Mouse (Mus musculus) heart, embryonic 10.5 days (tissue): ENCODE results near the gene Ccl2. TPM values are rescaled to one million over a fixed set of nuclear protein-coding genes. Genes with fewer than 3 reads are reported as not detected.
A peak's percentile ranks its signal among the peaks of the same experiment; 100 is the strongest.

ENCODE experiments used
- DNase-seq: peaks from one replicate; pipeline ENCODE4 v3.0.0-alpha.2; 2017; ENCODE audit warnings: low spot score
- H3K27ac ChIP-seq: fragments of 300-500 bp; sonication (generic); 2 replicates; pipeline ENCODE4 v1.5.1; 2016; ENCODE audit warnings: mild to moderate bottlenecking
- H3K27me3 ChIP-seq: fragments of 300-500 bp; sonication (generic); 2 replicates; pipeline ENCODE4 v1.6.1; 2016; ENCODE audit warnings: mild to moderate bottlenecking; ENCODE audit not compliant: poor library complexity, insufficient read depth, severe bottlenecking
- H3K36me3 ChIP-seq: fragments of 300-500 bp; sonication (generic); 2 replicates; pipeline ENCODE4 v1.6.1; 2016; ENCODE audit warnings: mild to moderate bottlenecking, moderate library complexity
- H3K4me1 ChIP-seq: fragments of 300-500 bp; sonication (generic); 2 replicates; pipeline ENCODE4 v1.6.1; 2016; ENCODE audit warnings: mild to moderate bottlenecking
- H3K4me3 ChIP-seq: fragments of 300-500 bp; sonication (generic); 2 replicates; pipeline ENCODE4 v1.5.1; 2016; ENCODE audit warnings: mild to moderate bottlenecking, moderate library complexity
- H3K9me3 ChIP-seq: fragments of 300-500 bp; sonication (generic); 2 replicates; pipeline ENCODE4 v1.6.1; 2016; ENCODE audit warnings: mild to moderate bottlenecking, moderate library complexity
- WGBS: fragments of 180-500 bp; shearing (Covaris S2); methylation state at CpG from one replicate; pipeline ENCODE4 v1.1.7; 2016; 5-methylcytosine and 5-hydroxymethylcytosine counted together
- polyA plus RNA-seq: library from polyadenylated mRNA; unstranded; fragments of >200 nt; fragmentation: Nextera tagmentation; extraction: Ambion mirVana; gene quantifications from 2 replicates; pipeline ENCODE4 v1.2.1, GENCODE M21; 2016

Gene Ccl2
- polyA plus RNA-seq, 1 experiment from 2014 or later: 6.7 TPM

GRCm38 (mm10) chr11:82045471-82045870 lies 10.1 kb downstream of the Ccl2 start, which contains the start of gene Ccl7:
Gene Ccl7, plus strand, starts transcription at chr11:82045712.
- Histone ChIP-seq H3K4me1 (no peaks in the 10 kb centered on the region), H3K4me3 (no peak within 1 kb of the TSS), H3K27ac (no peak within 1 kb of the TSS), H3K27me3 (no peaks in the 10 kb centered on the region), H3K9me3 (no peaks in the 10 kb centered on the region), H3K36me3 (no peaks in the 10 kb centered on the region)
- 77% methylated on average over 3 of the region's 3 CpGs for WGBS
- no peak for DNase-seq

GRCm38 (mm10) chr11:82047746-82048415 lies 12.5 kb downstream of the Ccl2 start:
- 34% methylated on average over 6 of the region's 6 CpGs for WGBS
- H3K9me3 ChIP-seq: no peaks in the 10 kb centered on the region
- no peak for DNase-seq
- H3K36me3 ChIP-seq: no peaks in the 10 kb centered on the region
- no peaks in the 10 kb centered on the region for H3K4me1 ChIP-seq
- no peak overlapping the region for H3K27ac ChIP-seq
- H3K27me3 ChIP-seq: no peaks in the 10 kb centered on the region
- H3K4me3 ChIP-seq: no peak overlapping the region

GRCm38 (mm10) chr11:82053849-82054248 lies 18.5 kb downstream of the Ccl2 start:
- 81% methylated on average over 7 of the region's 7 CpGs for WGBS
- H3K9me3 ChIP-seq: no peaks in the 10 kb centered on the region
- no peak for DNase-seq
- H3K27ac ChIP-seq: no peak overlapping the region
- H3K27me3 ChIP-seq: no peaks in the 10 kb centered on the region
- no peaks in the 10 kb centered on the region for H3K4me1 ChIP-seq
- H3K36me3 ChIP-seq: no peaks in the 10 kb centered on the region
- no peak overlapping the region for H3K4me3 ChIP-seq

GRCm38 (mm10) chr11:82057646-82058045 lies 22.3 kb downstream of the Ccl2 start, which contains the start of gene Ccl11:
Gene Ccl11, plus strand, starts transcription at chr11:82057823.
- H3K27me3 ChIP-seq: no peaks in the 10 kb centered on the region
- H3K9me3 ChIP-seq: no peaks in the 10 kb centered on the region
- no peak within 1 kb of the TSS for H3K27ac ChIP-seq
- DNase-seq: no peak
- no peaks in the 10 kb centered on the region for H3K4me1 ChIP-seq
- H3K4me3 ChIP-seq: no peak within 1 kb of the TSS
- 76% methylated on average over 6 of the region's 6 CpGs for WGBS
- H3K36me3 ChIP-seq: no peaks in the 10 kb centered on the region

- WGBS: 74% methylated on average over 3 of the region's 3 CpGs
- Histone ChIP-seq H3K4me3 (no peak overlapping the region), H3K4me1 (no peaks in the 10 kb centered on the region), H3K27ac (no peak overlapping the region), H3K36me3 (no peaks in the 10 kb centered on the region), H3K9me3 (no peaks in the 10 kb centered on the region), H3K27me3 (no peaks in the 10 kb centered on the region)
- no peak for DNase-seq
Measured at GRCm38 (mm10) chr11:82062226-82062625, 26.9 kb downstream of the Ccl2 start.

- 81% methylated on average over 2 of the region's 2 CpGs for WGBS
- Histone ChIP-seq H3K36me3 (no peaks in the 10 kb centered on the region), H3K27me3 (no peaks in the 10 kb centered on the region)
Measured at GRCm38 (mm10) chr11:82063454-82063853, 28.1 kb downstream of the Ccl2 start.

GRCm38 (mm10) chr11:82066953-82067571 lies 31.7 kb downstream of the Ccl2 start:
- peak; percentile 10 for DNase-seq
- Histone ChIP-seq H3K9me3 (no peaks in the 10 kb centered on the region), H3K27ac (no peak overlapping the region), H3K4me3 (no peak overlapping the region), H3K4me1 (no peaks in the 10 kb centered on the region), H3K36me3 (no peaks in the 10 kb centered on the region), H3K27me3 (peaks cover 4% of the 10 kb centered on the region; the same call in 1 of the 2 replicates)
- 72% methylated on average over 7 of the region's 7 CpGs for WGBS

More at GRCm38 (mm10) chr11:82063454-82063853, 28.1 kb downstream of the Ccl2 start:
- no peaks in the 10 kb centered on the region for H3K4me1 ChIP-seq
- no peak overlapping the region for H3K4me3 ChIP-seq
- no peak for DNase-seq
- H3K9me3 ChIP-seq: no peaks in the 10 kb centered on the region
- no peak overlapping the region for H3K27ac ChIP-seq

GRCm38 (mm10) chr11:82071076-82071475 lies 35.7 kb downstream of the Ccl2 start:
- Histone ChIP-seq H3K27me3 (peaks cover 4% of the 10 kb centered on the region; the same call in 1 of the 2 replicates), H3K9me3 (no peaks in the 10 kb centered on the region), H3K4me1 (no peaks in the 10 kb centered on the region), H3K4me3 (no peak overlapping the region), H3K27ac (no peak overlapping the region), H3K36me3 (no peaks in the 10 kb centered on the region)
- no peak for DNase-seq
- 80% methylated on average over 3 of the region's 3 CpGs for WGBS

- Histone ChIP-seq H3K36me3 (no peaks in the 10 kb centered on the region), H3K4me1 (no peaks in the 10 kb centered on the region), H3K27me3 (peaks cover 4% of the 10 kb centered on the region; the same call in 1 of the 2 replicates), H3K4me3 (no peak overlapping the region), H3K9me3 (no peaks in the 10 kb centered on the region), H3K27ac (no peak overlapping the region)
- DNase-seq: no peak
- 66% methylated on average over 1 of the region's 1 CpGs for WGBS
Measured at GRCm38 (mm10) chr11:82072374-82072773, 37.0 kb downstream of the Ccl2 start.

GRCm38 (mm10) chr11:82072984-82073383 lies 37.6 kb downstream of the Ccl2 start:
- Histone ChIP-seq H3K36me3 (no peaks in the 10 kb centered on the region), H3K4me3 (no peak overlapping the region), H3K4me1 (no peaks in the 10 kb centered on the region), H3K27me3 (peaks cover 4% of the 10 kb centered on the region; the same call in 1 of the 2 replicates), H3K27ac (no peak overlapping the region), H3K9me3 (no peaks in the 10 kb centered on the region)
- WGBS: 77% methylated on average over 3 of the region's 3 CpGs
- DNase-seq: no peak

- H3K27me3 ChIP-seq: peaks cover 4% of the 10 kb centered on the region; the same call in 1 of the 2 replicates
- H3K27ac ChIP-seq: no peak overlapping the region
- no peaks in the 10 kb centered on the region for H3K9me3 ChIP-seq
- DNase-seq: no peak
- H3K4me1 ChIP-seq: no peaks in the 10 kb centered on the region
- no peak overlapping the region for H3K4me3 ChIP-seq
- WGBS: 86% methylated on average over 3 of the region's 3 CpGs
- H3K36me3 ChIP-seq: no peaks in the 10 kb centered on the region
Measured at GRCm38 (mm10) chr11:82073686-82074085, 38.3 kb downstream of the Ccl2 start.

- H3K36me3 ChIP-seq: no peaks in the 10 kb centered on the region
- no peak overlapping the region for H3K4me3 ChIP-seq
- WGBS: 68% methylated on average over 3 of the region's 3 CpGs
- H3K27me3 ChIP-seq: no peaks in the 10 kb centered on the region
- H3K27ac ChIP-seq: no peak overlapping the region
- peak; percentile 31 for DNase-seq
- no peaks in the 10 kb centered on the region for H3K4me1 ChIP-seq
- no peaks in the 10 kb centered on the region for H3K9me3 ChIP-seq
Measured at GRCm38 (mm10) chr11:82077031-82077430, 41.7 kb downstream of the Ccl2 start.

- Histone ChIP-seq H3K36me3 (no peaks in the 10 kb centered on the region), H3K9me3 (no peaks in the 10 kb centered on the region), H3K27ac (no peak overlapping the region), H3K4me1 (no peaks in the 10 kb centered on the region), H3K4me3 (no peak overlapping the region), H3K27me3 (no peaks in the 10 kb centered on the region)
- DNase-seq: no peak
Measured at GRCm38 (mm10) chr11:82078136-82078730, 42.9 kb downstream of the Ccl2 start.
